Mouse (Mus musculus) midbrain, postnatal 0 days (tissue): ENCODE results near the gene Ermap. TPM values are rescaled to one million over a fixed set of nuclear protein-coding genes. Genes with fewer than 3 reads are reported as not detected.

ENCODE experiments used
- ATAC-seq: fragments of 200-750 bp; cut with Nextera tagmentation; 2 replicates; pipeline ENCODE4 v1.8.0; 2017; ENCODE audit warnings: moderate number of reproducible peaks, mild to moderate bottlenecking, moderate TSS enrichment, moderate library complexity; ENCODE audit not compliant: low FRiP score
- DNase-seq: peaks from one replicate; pipeline ENCODE4 v3.0.0-alpha.2; 2015; ENCODE audit warnings: low spot score
- H3K27ac ChIP-seq: fragments of 300-500 bp; sonication (generic); 2 replicates; pipeline ENCODE4 v1.5.1; 2014; ENCODE audit warnings: low read depth, mild to moderate bottlenecking, low read length, mixed read lengths
- H3K27me3 ChIP-seq: fragments of 300-500 bp; sonication (generic); 2 replicates; pipeline ENCODE4 v1.6.1; 2014; ENCODE audit warnings: low read length, control low read depth, mixed read lengths; ENCODE audit not compliant: insufficient read depth
- H3K36me3 ChIP-seq: fragments of 300-500 bp; sonication (generic); 2 replicates; pipeline ENCODE4 v1.6.1; 2014; ENCODE audit warnings: low read length, control low read depth, mixed read lengths; ENCODE audit not compliant: insufficient read depth
- H3K4me1 ChIP-seq: fragments of 300-500 bp; sonication (generic); 2 replicates; pipeline ENCODE4 v1.6.1; 2014; ENCODE audit warnings: mild to moderate bottlenecking, control low read depth, antibody characterized with exemption, low read length, mixed read lengths; ENCODE audit not compliant: insufficient read depth
- H3K4me2 ChIP-seq: fragments of 300-500 bp; sonication (generic); 2 replicates; pipeline ENCODE4 v1.6.1; 2014; ENCODE audit warnings: low read depth, mild to moderate bottlenecking, low read length, mixed read lengths; ENCODE audit not compliant: poor library complexity, severe bottlenecking
- H3K4me3 ChIP-seq: fragments of 300-500 bp; sonication (generic); 2 replicates; pipeline ENCODE4 v1.5.1; 2014; ENCODE audit warnings: low read depth, mild to moderate bottlenecking, low read length, moderate library complexity
- H3K9ac ChIP-seq: fragments of 300-500 bp; sonication (generic); replicated peaks from 2 replicates; pipeline ENCODE4 v1.6.1; 2014; ENCODE audit warnings: mild to moderate bottlenecking, low read length, moderate library complexity, mixed read lengths; ENCODE audit not compliant: poor library complexity, severe bottlenecking
- H3K9me3 ChIP-seq: fragments of 300-500 bp; sonication (generic); 2 replicates; pipeline ENCODE4 v1.6.1; 2016; ENCODE audit warnings: low read length, control low read depth
- CTCF ChIP-seq: IDR thresholded peaks from 2 replicates; pipeline ENCODE4 v1.5.1; 2016; ENCODE audit warnings: antibody characterized with exemption, mild to moderate bottlenecking
- WGBS: fragments of 180-500 bp; shearing (Covaris S2); extraction: QIAGEN DNeasy Blood & Tissue Kit; methylation state at CpG from one replicate; pipeline ENCODE4 v1.1.7; 2014; 5-methylcytosine and 5-hydroxymethylcytosine counted together
- polyA plus RNA-seq: library from polyadenylated mRNA; unstranded; fragments of >200 nt; fragmentation: Nextera tagmentation; extraction: Ambion mirVana; gene quantifications from 2 replicates; pipeline ENCODE4 v1.2.1, GENCODE M21; 2015
- total RNA-seq: library from RNA; depleted of rRNA; stranded (reverse); fragments of >200 nt; gene quantifications from 2 replicates; pipeline ENCODE4 v1.2.3, GENCODE M21; 2014

Ermap gene
- total and polyA plus RNA-seq, 2 experiments from 2014 or later = 0.31 to 0.33 TPM

- no peak overlapping the region for H3K4me2 ChIP-seq
- no peak overlapping the region for H3K27ac ChIP-seq
- DNase-seq (peak; percentile 22), ATAC-seq (no peak)
- H3K27me3 ChIP-seq = no peaks in the 10 kb centered on the region
- 29% methylated on average over 2 of the region's 2 CpGs for WGBS
- TF ChIP-seq CTCF = peak; percentile 54
- H3K36me3 ChIP-seq = no peaks in the 10 kb centered on the region
- H3K4me1 ChIP-seq = no peaks in the 10 kb centered on the region
- H3K4me3 ChIP-seq = no peak overlapping the region
- H3K9ac ChIP-seq = no peak overlapping the region
- H3K9me3 ChIP-seq = no peaks in the 10 kb centered on the region
Observed at GRCm38 (mm10) chr4:119157186-119157585, 32.6 kb downstream of the Ermap start.

- DNase-seq = no peak
- no peak for TF ChIP-seq CTCF
- Histone ChIP-seq H3K4me2 (no peak overlapping the region), H3K4me3 (no peak overlapping the region), H3K27me3 (no peaks in the 10 kb centered on the region), H3K27ac (no peak overlapping the region), H3K9me3 (no peaks in the 10 kb centered on the region), H3K4me1 (no peaks in the 10 kb centered on the region), H3K9ac (no peak overlapping the region), H3K36me3 (no peaks in the 10 kb centered on the region)
- no peak for ATAC-seq
- WGBS = 90% methylated on average over 11 of the region's 11 CpGs
Observed at GRCm38 (mm10) chr4:119148741-119149140, 41.1 kb downstream of the Ermap start.

- DNase-seq = no peak
- H3K27me3 ChIP-seq = no peaks in the 10 kb centered on the region
- TF ChIP-seq CTCF = no peak
- no peaks in the 10 kb centered on the region for H3K4me1 ChIP-seq
- no peak overlapping the region for H3K9ac ChIP-seq
- no peak overlapping the region for H3K4me2 ChIP-seq
- H3K4me3 ChIP-seq = no peak overlapping the region
- no peak overlapping the region for H3K27ac ChIP-seq
- ATAC-seq = no peak
- WGBS = 94% methylated on average over 5 of the region's 5 CpGs
- no peaks in the 10 kb centered on the region for H3K36me3 ChIP-seq
- no peaks in the 10 kb centered on the region for H3K9me3 ChIP-seq
Observed at GRCm38 (mm10) chr4:119147347-119147746, 42.5 kb downstream of the Ermap start.

GRCm38 (mm10) chr4:119146816-119147215 is 43.0 kb downstream of the Ermap start:
- Histone ChIP-seq H3K4me1 (no peaks in the 10 kb centered on the region), H3K9ac (no peak overlapping the region), H3K9me3 (no peaks in the 10 kb centered on the region), H3K27me3 (no peaks in the 10 kb centered on the region), H3K4me2 (no peak overlapping the region), H3K36me3 (no peaks in the 10 kb centered on the region), H3K27ac (no peak overlapping the region), H3K4me3 (no peak overlapping the region)
- ATAC-seq = no peak
- no peak for DNase-seq
- WGBS = 91% methylated on average over 7 of the region's 7 CpGs
- TF ChIP-seq CTCF = no peak

- Histone ChIP-seq H3K4me3 (peak overlapping the region; percentile 10; the same call in 1 of the 2 replicates), H3K9me3 (no peaks in the 10 kb centered on the region), H3K4me2 (peak overlapping the region; percentile 33), H3K9ac (0 out of 2 replicates have a peak overlapping the region, but pooled peaks have one; percentile 33), H3K4me1 (no peaks in the 10 kb centered on the region; the same call in 1 of the 2 replicates), H3K36me3 (no peaks in the 10 kb centered on the region), H3K27me3 (no peaks in the 10 kb centered on the region), H3K27ac (peak overlapping the region; percentile 75)
- WGBS = 28% methylated on average over 24 of the region's 24 CpGs
- ATAC-seq (peak; percentile 81), DNase-seq (peak; percentile 86)
- peak; percentile 80 for TF ChIP-seq CTCF
Observed at GRCm38 (mm10) chr4:119142230-119142871, 47.5 kb downstream of the Ermap start.

GRCm38 (mm10) chr4:119141191-119141590 is 48.6 kb downstream of the Ermap start:
- ATAC-seq (no peak), DNase-seq (no peak)
- no peak overlapping the region for H3K4me2 ChIP-seq
- H3K27ac ChIP-seq = no peak overlapping the region
- H3K4me1 ChIP-seq = no peaks in the 10 kb centered on the region; the same call in 1 of the 2 replicates
- H3K9ac ChIP-seq = no peak overlapping the region
- H3K9me3 ChIP-seq = no peaks in the 10 kb centered on the region
- H3K27me3 ChIP-seq = no peaks in the 10 kb centered on the region
- TF ChIP-seq CTCF = no peak
- H3K4me3 ChIP-seq = no peak overlapping the region
- H3K36me3 ChIP-seq = no peaks in the 10 kb centered on the region
- WGBS = 56% methylated on average over 10 of the region's 10 CpGs
